ENCODE assay signal across 20 mouse cellular contexts in genomic region chr10:43697917-43698316, GRCm38 (mm10).
DNase-seq lines count a peak whose midpoint lies in the region; ATAC-seq and TF ChIP-seq lines count a peak whose summit lies in the region.
"Had no signal": no experiment of that assay in that cellular context is flagged by ENCODE, and none has a peak within 500 bp of the region (broad histone marks: within the 10 kb centered on the region; RNA-seq: fewer than 3 reads in every experiment).

No protein-coding gene starts in this region.

- no peaks in the 10 kb centered on the region for H3K9me3 ChIP-seq in embryonic facial prominence, embryonic 14.5 days (ENCODE audit: control insufficient read depth, low read length)
- H3K9me3 ChIP-seq in embryonic facial prominence, embryonic 10.5 days: no peaks in the 10 kb centered on the region
- H3K9me3 ChIP-seq in midbrain, embryonic 11.5 days (ENCODE audit: control insufficient read depth, low read length): no peaks in the 10 kb centered on the region
- H3K9me3 ChIP-seq in midbrain, embryonic 16.5 days (replicated peaks; ENCODE audit: control insufficient read depth, low read length, poor library complexity, severe bottlenecking): no peaks in the 10 kb centered on the region
- no peaks in the 10 kb centered on the region for H3K9me3 ChIP-seq in forebrain, postnatal 0 days (ENCODE audit: low read length)
- H3K9me3 ChIP-seq: heart, embryonic 10.5 days; kidney, embryonic 15.5 days; limb, embryonic 15.5 days; midbrain, embryonic 15.5 days had no signal

- H3K4me3 ChIP-seq in embryonic facial prominence, embryonic 14.5 days (ENCODE audit: low read depth, low read length): no peak overlapping the region
- no peak overlapping the region for H3K4me3 ChIP-seq in embryonic facial prominence, embryonic 10.5 days
- no peak overlapping the region for H3K4me3 ChIP-seq in midbrain, embryonic 11.5 days (ENCODE audit: low read depth, low read length)
- no peak overlapping the region for H3K4me3 ChIP-seq in midbrain, embryonic 16.5 days (ENCODE audit: low read depth, low read length)
- no peak overlapping the region for H3K4me3 ChIP-seq in forebrain, postnatal 0 days (ENCODE audit: low read depth, low read length)
- H3K4me3 ChIP-seq: heart, embryonic 10.5 days; kidney, embryonic 15.5 days; left cerebral cortex, adult 2 months; limb, embryonic 15.5 days; midbrain, embryonic 15.5 days had no signal

- TF ChIP-seq CTCF in brain, embryonic 14.5 days (IDR thresholded peaks at IDR 0.05; ENCODE audit: borderline replicate concordance, extremely low read depth, insufficient read depth, insufficient read length): no peak
- TF ChIP-seq CTCF in forebrain, postnatal 0 days (IDR thresholded peaks at IDR 0.05; ENCODE audit: low read depth): no peak

- no peaks in the 10 kb centered on the region for H3K27me3 ChIP-seq in embryonic facial prominence, embryonic 14.5 days (replicated peaks; ENCODE audit: control insufficient read depth, insufficient read depth, low read length)
- H3K27me3 ChIP-seq in embryonic facial prominence, embryonic 10.5 days (replicated peaks; ENCODE audit: low read depth, poor library complexity, severe bottlenecking): 0 out of 2 replicates have a peak, but pooled peaks cover 4% of the 10 kb centered on the region
- no peaks in the 10 kb centered on the region for H3K27me3 ChIP-seq in midbrain, embryonic 11.5 days (ENCODE audit: control insufficient read depth, insufficient read depth, low read length)
- H3K27me3 ChIP-seq in midbrain, embryonic 16.5 days (ENCODE audit: control insufficient read depth, insufficient read depth, low read depth, low read length): no peaks in the 10 kb centered on the region
- H3K27me3 ChIP-seq in forebrain, postnatal 0 days (ENCODE audit: insufficient read depth, low read length): no peaks in the 10 kb centered on the region
- H3K27me3 ChIP-seq: kidney, embryonic 15.5 days; limb, embryonic 15.5 days; midbrain, embryonic 15.5 days had no signal

- H3K4me2 ChIP-seq in embryonic facial prominence, embryonic 14.5 days (ENCODE audit: low read depth, low read length): no peak overlapping the region
- no peak overlapping the region for H3K4me2 ChIP-seq in midbrain, embryonic 11.5 days
- no peak overlapping the region for H3K4me2 ChIP-seq in midbrain, embryonic 16.5 days (ENCODE audit: low read length)
- H3K4me2 ChIP-seq in forebrain, postnatal 0 days (ENCODE audit: low read depth): no peak overlapping the region
- H3K4me2 ChIP-seq: kidney, embryonic 15.5 days; limb, embryonic 15.5 days; midbrain, embryonic 15.5 days had no signal

- H3K36me3 ChIP-seq in embryonic facial prominence, embryonic 14.5 days (ENCODE audit: control insufficient read depth, insufficient read depth, low read length): no peaks in the 10 kb centered on the region
- H3K36me3 ChIP-seq in embryonic facial prominence, embryonic 10.5 days (replicated peaks): no peaks in the 10 kb centered on the region
- no peaks in the 10 kb centered on the region for H3K36me3 ChIP-seq in midbrain, embryonic 11.5 days (ENCODE audit: control insufficient read depth, insufficient read depth, low read length)
- H3K36me3 ChIP-seq in midbrain, embryonic 16.5 days (ENCODE audit: control insufficient read depth, insufficient read depth, low read length): no peaks in the 10 kb centered on the region
- H3K36me3 ChIP-seq in forebrain, postnatal 0 days (ENCODE audit: insufficient read depth): no peaks in the 10 kb centered on the region
- H3K36me3 ChIP-seq: heart, embryonic 10.5 days; kidney, embryonic 15.5 days; limb, embryonic 15.5 days; midbrain, embryonic 15.5 days had no signal

- no peak overlapping the region for H3K9ac ChIP-seq in embryonic facial prominence, embryonic 14.5 days (ENCODE audit: low read depth, low read length)
- no peak overlapping the region for H3K9ac ChIP-seq in midbrain, embryonic 11.5 days (ENCODE audit: low read length)
- no peak overlapping the region for H3K9ac ChIP-seq in midbrain, embryonic 16.5 days (ENCODE audit: low read depth, low read length)
- H3K9ac ChIP-seq in forebrain, postnatal 0 days: no peak overlapping the region
- H3K9ac ChIP-seq: kidney, embryonic 15.5 days; limb, embryonic 15.5 days; liver, embryonic 14.5 days; midbrain, embryonic 15.5 days had no signal

- 43% methylated on average over 2 of the region's 2 CpGs for WGBS in embryonic facial prominence, embryonic 14.5 days
- 86% methylated on average over 2 of the region's 2 CpGs for WGBS in embryonic facial prominence, embryonic 10.5 days
- WGBS in midbrain, embryonic 11.5 days: 86% methylated on average over 2 of the region's 2 CpGs
- WGBS in midbrain, embryonic 16.5 days: 56% methylated on average over 2 of the region's 2 CpGs
- 13% methylated on average over 2 of the region's 2 CpGs for WGBS in forebrain, postnatal 0 days

- no peak for TF ChIP-seq POLR2A in brain, embryonic 14.5 days (IDR thresholded peaks at IDR 0.05; ENCODE audit: borderline replicate concordance, extremely low read depth, insufficient read depth, insufficient read length, poor library complexity, severe bottlenecking)

- DNase-seq in embryonic facial prominence, embryonic 14.5 days (ENCODE audit: low spot score): peak; percentile 65
- no peak for DNase-seq in embryonic facial prominence, embryonic 10.5 days (ENCODE audit: low spot score)
- DNase-seq in midbrain, embryonic 11.5 days (ENCODE audit: low spot score, missing footprints): peak; percentile 1
- DNase-seq in MN1 (ENCODE audit: low spot score): peak; percentile 76
- DNase-seq in brain, embryonic 14.5 days (ENCODE audit: low read depth): peak; percentile 70
- no peak for DNase-seq in embryo, embryonic 9.5 days (ENCODE audit: extremely low spot score)
- DNase-seq in forebrain, postnatal 0 days: no peak
- DNase-seq: cerebellum, adult 18-20 months; embryo, embryonic 11 days; kidney, postnatal 4 days; left cerebral cortex, postnatal 4 days; thymus, postnatal 14 days had no signal

- no peak for ATAC-seq in embryonic facial prominence, embryonic 14.5 days (ENCODE audit: low read depth)
- ATAC-seq in midbrain, embryonic 11.5 days (ENCODE audit: low FRiP score): no peak
- ATAC-seq in midbrain, embryonic 16.5 days: no peak
- ATAC-seq in forebrain, postnatal 0 days: no peak
- ATAC-seq: intestine, postnatal 0 days; midbrain, embryonic 15.5 days had no signal

- peaks cover 17% of the 10 kb centered on the region for H3K4me1 ChIP-seq in embryonic facial prominence, embryonic 14.5 days (ENCODE audit: control insufficient read depth, insufficient read depth, low read length)
- H3K4me1 ChIP-seq in embryonic facial prominence, embryonic 10.5 days: peaks cover 20% of the 10 kb centered on the region
- H3K4me1 ChIP-seq in midbrain, embryonic 11.5 days (ENCODE audit: control insufficient read depth, insufficient read depth, low read length): peaks cover 3% of the 10 kb centered on the region; the same call in 1 of the 2 replicates
- no peaks in the 10 kb centered on the region for H3K4me1 ChIP-seq in midbrain, embryonic 16.5 days (ENCODE audit: control insufficient read depth, insufficient read depth, low read length)
- no peaks in the 10 kb centered on the region for H3K4me1 ChIP-seq in forebrain, postnatal 0 days (ENCODE audit: insufficient read depth)

- no peak overlapping the region for H3K27ac ChIP-seq in embryonic facial prominence, embryonic 14.5 days (replicated peaks; ENCODE audit: low read depth, low read length)
- no peak overlapping the region for H3K27ac ChIP-seq in embryonic facial prominence, embryonic 10.5 days (replicated peaks)
- no peak overlapping the region for H3K27ac ChIP-seq in midbrain, embryonic 11.5 days (ENCODE audit: low read depth, low read length)
- H3K27ac ChIP-seq in midbrain, embryonic 16.5 days (ENCODE audit: low read length): no peak overlapping the region
- no peak overlapping the region for H3K27ac ChIP-seq in forebrain, postnatal 0 days (ENCODE audit: low read depth, low read length)
- H3K27ac ChIP-seq: heart, embryonic 10.5 days; kidney, embryonic 15.5 days; left cerebral cortex, adult 2 months; limb, embryonic 15.5 days; liver, embryonic 14.5 days; midbrain, embryonic 15.5 days had no signal

Comparison
In these comparisons a context has a peak if more than half of its experiments do, and no peak if none do; other contexts are left out.
1. DNase-seq: peak in embryonic facial prominence, embryonic 14.5 days (single experiment), midbrain, embryonic 11.5 days (single experiment), MN1 (single experiment) and brain, embryonic 14.5 days (single experiment); none in embryonic facial prominence, embryonic 10.5 days (single experiment), embryo, embryonic 9.5 days (single experiment) and forebrain, postnatal 0 days (single experiment).